Mouse (Mus musculus): Measurements from ENCODE around the gene Itgal. TPM values are rescaled to one million over a fixed set of nuclear protein-coding genes. Genes with fewer than 3 reads are reported as not detected.
"Not testable (repeated sequence)": the region's sequence is repeated elsewhere in the genome, so short reads cannot be mapped to it uniquely, and the experiment has no call there.

The Itgal gene
- polyA plus RNA-seq, 1 experiment from 2014 or later, result 81.6 TPM

- DNase-seq (ENCODE audit: low spot score), result not testable (repeated sequence)
These were observed 45.8 kb downstream of the Itgal start for GRCm38 (mm10) chr7:127341861-127342260.

DNA sequence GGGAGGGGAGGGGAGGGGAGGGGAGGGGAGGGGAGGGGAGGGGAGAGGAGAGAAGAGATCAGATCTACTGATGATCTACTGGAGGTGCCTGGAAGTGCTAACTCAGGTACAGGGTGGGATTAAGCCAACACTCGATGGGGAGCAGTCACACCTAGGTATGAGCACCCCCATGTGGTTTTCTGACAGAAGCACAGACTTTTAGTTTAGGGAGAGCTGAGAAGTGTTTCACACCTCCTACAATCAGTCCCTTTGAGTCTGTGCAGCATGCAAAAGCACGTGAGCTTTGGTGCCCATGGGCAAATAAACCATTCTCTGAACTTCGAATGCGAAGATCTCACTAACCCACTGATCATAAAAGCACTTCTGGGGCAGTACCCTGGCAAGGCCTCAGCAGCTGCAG lies 46.3 kb downstream of the Itgal start:
- DNase-seq (ENCODE audit: low spot score), result peak; percentile 77

GRCm38 (mm10) chr7:127342888-127343287 lies 46.8 kb downstream of the Itgal start:
- no peak for DNase-seq (ENCODE audit: low spot score)

DNA sequence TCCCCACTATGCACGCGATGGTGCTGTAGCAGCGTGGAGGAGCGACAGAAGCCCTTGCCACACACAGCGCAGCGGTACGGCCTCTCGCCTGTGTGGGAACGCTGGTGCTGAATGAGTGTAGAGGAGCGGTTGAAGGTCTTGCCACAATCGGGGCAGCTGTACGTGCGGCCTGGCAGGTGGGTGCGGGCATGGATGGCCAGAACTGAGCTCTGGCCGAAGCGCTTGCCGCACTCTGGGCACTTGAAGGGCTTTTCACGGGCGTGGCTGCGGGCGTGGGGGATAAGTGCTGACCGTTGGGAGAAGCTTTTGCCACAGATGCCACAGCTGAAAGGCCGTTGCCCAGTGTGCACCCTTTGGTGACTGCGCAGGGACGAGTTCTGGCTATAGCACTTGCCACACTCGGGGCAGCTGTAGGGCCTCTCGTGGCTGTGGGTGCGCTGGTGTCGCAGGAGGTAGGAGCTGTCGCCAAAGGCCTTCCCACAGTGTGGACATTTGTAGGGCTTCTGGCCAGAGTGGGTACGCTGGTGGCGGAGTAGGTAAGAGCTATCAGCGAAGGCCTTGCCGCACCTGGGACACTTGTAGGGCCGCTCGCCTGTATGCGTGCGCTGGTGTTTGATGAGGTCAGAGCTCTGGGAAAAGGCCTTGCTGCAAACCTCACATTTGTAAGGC lies 47.4 kb downstream of the Itgal start:
- no peak for DNase-seq (ENCODE audit: low spot score)

DNA sequence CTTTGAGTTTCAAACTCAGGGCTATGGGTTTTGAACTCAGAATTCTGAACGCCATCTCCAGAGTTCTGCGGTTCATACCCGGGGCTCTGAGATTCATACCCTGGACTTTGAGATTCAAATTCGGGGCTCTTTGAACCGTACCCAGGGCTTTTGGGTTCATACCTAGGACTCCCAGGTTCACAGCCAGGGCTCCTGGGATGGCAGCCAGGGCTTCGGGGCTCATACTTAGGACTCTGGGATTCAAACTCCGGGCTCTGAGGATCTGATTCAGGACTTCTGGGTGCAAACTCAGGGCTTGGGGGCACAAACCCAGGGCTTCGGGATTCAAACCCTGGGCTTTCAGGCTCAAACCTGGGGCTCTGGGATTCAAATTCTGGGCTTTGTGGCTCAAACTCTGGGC lies 48.3 kb downstream of the Itgal start:
- DNase-seq (ENCODE audit: low spot score), result no peak

DNA sequence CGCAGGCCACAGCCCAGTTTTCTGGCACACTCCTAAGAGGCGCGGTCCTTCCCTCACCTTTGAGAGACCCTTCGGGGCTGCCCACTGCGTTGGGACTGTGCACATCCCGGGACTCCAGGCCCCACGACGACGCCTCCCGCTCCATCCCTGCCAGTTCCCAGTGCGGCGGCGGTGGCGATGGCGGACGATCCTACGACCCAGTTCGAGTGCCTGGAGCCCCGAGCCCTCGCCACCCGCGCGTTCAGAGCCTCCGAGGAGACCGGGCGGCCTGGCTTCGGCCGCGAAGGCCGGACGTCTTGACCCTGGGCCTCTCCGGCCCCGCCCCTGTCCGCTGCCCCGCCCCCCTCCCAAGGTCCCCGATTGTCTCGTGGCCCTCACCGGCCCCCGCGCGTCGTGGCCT lies 49.0 kb downstream of the Itgal start:
- no peak for DNase-seq (ENCODE audit: low spot score)

GRCm38 (mm10) chr7:127345512-127346325 lies 49.7 kb downstream of the Itgal start, which contains the start of gene Zfp768:
Zfp768 (minus strand) TSS chr7:127345589.
- peak; percentile 88 for DNase-seq (ENCODE audit: low spot score)

DNA sequence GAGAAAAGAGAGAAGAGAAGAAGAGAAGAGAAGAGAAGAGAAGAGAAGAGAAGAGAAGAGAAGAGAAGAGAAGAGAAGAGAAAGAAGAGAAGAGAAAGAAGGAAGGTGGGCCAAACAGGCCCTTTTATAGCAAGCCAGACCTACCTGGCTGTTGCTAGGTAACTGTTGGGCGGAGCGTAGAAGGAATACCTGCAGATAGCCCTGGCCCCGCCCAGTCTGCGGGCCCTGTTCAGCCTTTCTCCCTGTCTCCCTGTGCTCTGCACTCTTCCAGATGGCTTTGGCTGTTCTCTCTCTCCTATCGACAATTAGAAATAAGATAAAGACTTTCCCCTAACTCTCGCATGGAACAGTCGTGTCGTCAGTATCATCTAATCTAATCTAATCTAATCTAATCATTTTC lies 50.6 kb downstream of the Itgal start:
- DNase-seq (ENCODE audit: low spot score), result no peak

DNA sequence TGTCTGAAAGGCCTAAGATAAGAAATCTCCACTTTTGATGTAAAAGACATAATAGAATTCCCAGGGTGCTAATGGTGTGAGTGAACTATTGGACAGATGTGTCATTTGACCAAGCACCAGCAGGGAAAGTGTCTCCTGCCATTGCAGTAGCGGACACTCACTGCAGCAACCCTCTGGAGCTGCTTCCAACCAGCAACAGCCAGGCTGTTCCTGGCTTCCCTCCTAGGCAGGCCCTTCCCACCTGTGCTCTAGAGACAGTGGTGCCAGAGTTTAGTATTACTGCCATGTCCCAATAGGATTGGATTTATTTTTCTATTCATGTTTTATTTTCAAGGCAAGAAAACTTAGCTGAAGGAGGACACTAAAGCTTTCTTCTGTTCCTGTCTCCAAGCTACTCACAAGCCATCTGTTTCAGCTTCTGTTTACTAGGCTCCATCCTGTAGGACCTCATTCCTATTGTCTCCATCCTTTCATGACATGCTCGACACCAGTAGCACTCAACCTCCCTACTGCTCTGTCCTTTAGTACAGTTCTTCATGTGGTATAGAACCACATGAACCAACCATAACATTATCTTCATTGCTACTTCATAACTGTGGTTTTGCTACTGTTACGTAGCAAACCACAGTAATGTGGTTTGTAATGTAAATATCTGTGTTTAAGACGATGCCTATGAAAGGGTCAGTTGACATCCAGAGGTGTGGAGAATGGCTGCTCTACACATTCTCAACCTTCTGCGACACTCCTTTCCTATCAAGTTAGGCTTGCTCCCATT lies 55.4 kb downstream of the Itgal start:
- no peak for DNase-seq (ENCODE audit: low spot score)

GRCm38 (mm10) chr7:127355796-127356195 lies 59.7 kb downstream of the Itgal start:
- no peak for DNase-seq (ENCODE audit: low spot score)

DNA sequence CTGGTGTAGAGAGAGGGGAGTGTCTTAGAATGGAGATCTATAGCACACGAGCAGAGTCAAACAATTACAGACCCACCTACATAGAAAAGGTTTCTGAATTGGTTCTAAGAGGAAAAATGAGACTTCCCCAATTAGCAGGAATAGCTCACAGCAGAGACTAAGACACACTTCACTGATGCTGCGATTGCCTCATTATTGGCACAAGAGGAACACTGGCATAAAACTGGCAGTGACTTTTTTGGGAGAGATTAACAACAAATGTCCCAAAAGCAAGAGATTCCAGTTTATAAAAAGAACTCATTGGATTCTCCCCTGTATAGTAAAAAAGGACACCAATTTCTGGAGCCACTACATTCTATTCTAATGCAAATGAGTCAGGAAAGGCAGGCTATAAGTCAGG lies 61.8 kb downstream of the Itgal start:
- no peak for DNase-seq (ENCODE audit: low spot score)

- no peak for DNase-seq (ENCODE audit: low spot score)
These were observed 62.4 kb downstream of the Itgal start for GRCm38 (mm10) chr7:127358472-127358871.

- no peak for DNase-seq (ENCODE audit: low spot score)
These were observed 64.2 kb downstream of the Itgal start for GRCm38 (mm10) chr7:127360265-127360664.

DNA sequence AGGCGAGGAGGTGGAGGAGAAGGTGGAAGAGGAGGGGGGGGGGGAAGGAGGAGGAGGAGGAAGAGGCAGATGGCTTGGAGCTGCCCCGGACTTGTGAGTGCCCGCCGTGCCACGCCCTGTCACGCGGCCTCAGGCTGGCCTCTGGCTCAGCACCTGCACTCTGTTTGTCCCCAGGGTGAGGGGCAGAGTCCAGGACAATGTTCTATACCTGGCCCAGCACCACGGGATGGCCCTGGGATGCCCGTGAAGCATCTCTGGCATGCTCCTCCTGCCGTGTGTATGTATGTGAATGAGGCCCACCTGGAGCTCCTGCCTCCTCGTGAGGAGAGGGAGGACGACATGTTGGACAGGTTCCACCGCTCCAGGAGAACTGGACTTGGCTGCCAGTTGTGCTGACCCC lies 65.4 kb downstream of the Itgal start:
- no peak for DNase-seq (ENCODE audit: low spot score)

DNA sequence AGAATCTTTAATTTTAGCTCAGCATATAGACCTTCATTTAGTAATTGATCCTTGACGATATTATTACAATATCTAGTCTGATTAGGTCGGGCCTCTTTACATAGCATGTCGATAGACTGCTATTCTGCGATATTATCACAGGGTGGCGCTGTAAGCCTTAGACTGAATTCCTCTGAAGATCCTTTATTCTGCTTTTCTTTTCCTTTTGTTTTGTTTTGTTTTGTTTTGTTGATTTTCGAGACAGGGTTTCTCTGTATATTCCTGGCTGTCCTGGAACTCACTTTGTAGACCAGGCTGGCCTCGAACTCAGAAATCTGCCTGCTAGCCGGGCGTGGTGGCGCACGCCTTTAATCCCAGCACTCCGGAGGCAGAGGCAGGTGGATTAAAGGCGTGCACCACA lies 66.4 kb downstream of the Itgal start:
- DNase-seq (ENCODE audit: low spot score), result peak; percentile 68

GRCm38 (mm10) chr7:127363475-127363921 lies 67.4 kb downstream of the Itgal start:
- no peak for DNase-seq (ENCODE audit: low spot score)

GRCm38 (mm10) chr7:127364166-127364565 lies 68.1 kb downstream of the Itgal start:
- DNase-seq (ENCODE audit: low spot score), result no peak

GRCm38 (mm10) chr7:127366249-127366648 lies 70.2 kb downstream of the Itgal start:
- DNase-seq (ENCODE audit: low spot score), result no peak

DNA sequence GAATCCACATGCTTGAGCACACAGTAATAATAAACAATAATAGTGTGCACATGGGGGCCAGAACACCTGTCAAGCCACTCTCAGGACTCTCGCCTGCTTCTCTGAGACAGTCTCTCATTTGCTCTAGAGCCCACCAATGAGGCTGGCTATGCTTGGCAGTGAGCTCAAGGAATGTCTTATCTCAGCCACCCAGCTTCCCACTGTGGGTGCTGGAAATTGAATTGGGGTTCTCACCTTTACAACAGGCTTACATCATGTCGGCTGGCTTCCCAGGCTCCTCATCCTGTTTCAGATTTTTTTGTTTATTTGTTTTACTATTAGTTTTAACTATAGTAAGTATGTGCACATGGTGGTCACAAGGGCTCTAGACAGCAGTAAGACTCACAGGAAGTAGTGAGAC lies 75.2 kb downstream of the Itgal start:
- DNase-seq (ENCODE audit: low spot score), result no peak

GRCm38 (mm10) chr7:127371870-127372269 lies 75.8 kb downstream of the Itgal start:
- DNase-seq (ENCODE audit: low spot score), result not testable (repeated sequence)

GRCm38 (mm10) chr7:127375271-127376245 lies 79.5 kb downstream of the Itgal start, which contains the start of gene Zfp747:
Zfp747 (minus strand) TSS chr7:127376050.
- peak; percentile 95 for DNase-seq (ENCODE audit: low spot score)
